Mouse (Mus musculus) layer of hippocampus, adult 9-11 months (tissue): ENCODE results near the gene Tmem238.
"Not testable (repeated sequence)": the region's sequence is repeated elsewhere in the genome, so short reads cannot be mapped to it uniquely, and the experiment has no call there.

Experiments
- DNase-seq: peaks from one replicate; pipeline ENCODE4 v3.0.0; 2022

The Tmem238 gene

DNA sequence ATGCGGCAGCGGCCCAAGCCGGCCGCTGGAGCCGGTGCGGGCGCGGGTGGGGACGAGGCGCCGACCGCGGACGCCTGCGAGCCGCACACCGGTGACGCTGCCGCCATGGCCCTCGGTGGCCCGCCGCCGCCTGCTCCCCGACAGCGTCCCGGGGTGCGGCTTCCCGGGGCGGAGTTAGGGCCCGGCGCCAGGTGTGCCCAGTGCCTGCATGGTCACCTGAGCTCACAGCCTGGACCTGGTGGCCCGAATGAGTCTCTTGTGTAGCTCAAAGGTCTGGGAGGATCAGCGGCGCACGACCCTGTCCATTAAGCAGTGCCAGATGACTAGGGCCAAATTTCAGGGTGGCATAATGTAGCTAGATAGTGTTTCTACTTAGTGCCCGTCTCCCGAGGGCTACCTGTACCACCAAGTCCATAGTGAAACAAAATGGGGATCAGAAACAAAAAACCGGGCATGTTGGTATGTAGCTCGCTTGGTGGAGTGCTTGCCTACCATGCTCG is at the start of gene Tmem238:
Gene Tmem238, minus strand, starts transcription at position 221 of the 500 bp plus-strand sequence.
- no peak for DNase-seq

- DNase-seq, result no peak
Observed at GRCm38 (mm10) chr7:4837639-4838038, 48.2 kb upstream of the Tmem238 start.

DNA sequence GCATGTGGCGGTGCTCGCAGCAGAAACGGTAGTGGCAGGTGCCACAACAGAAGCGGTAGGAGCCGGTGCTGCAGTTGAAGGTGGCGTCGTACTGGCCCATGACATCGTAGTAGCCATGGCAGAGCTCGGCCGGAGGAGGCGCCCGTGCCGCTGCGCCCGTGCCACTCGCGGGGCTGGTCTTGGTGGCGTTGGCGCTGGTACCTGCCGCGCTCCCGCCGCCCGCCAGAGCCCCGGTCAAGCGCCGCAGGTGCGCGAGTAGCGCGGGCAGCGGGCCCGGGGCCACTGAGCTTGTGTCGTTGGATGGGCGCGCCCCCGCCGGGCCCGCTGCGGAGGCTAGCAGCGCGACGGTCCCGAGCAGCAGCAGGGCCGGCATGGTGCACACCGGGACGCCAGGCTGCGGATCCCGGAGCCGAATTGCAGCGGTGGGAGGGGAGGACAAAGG is 46.9 kb upstream of the Tmem238 start:
- DNase-seq, result no peak

DNA sequence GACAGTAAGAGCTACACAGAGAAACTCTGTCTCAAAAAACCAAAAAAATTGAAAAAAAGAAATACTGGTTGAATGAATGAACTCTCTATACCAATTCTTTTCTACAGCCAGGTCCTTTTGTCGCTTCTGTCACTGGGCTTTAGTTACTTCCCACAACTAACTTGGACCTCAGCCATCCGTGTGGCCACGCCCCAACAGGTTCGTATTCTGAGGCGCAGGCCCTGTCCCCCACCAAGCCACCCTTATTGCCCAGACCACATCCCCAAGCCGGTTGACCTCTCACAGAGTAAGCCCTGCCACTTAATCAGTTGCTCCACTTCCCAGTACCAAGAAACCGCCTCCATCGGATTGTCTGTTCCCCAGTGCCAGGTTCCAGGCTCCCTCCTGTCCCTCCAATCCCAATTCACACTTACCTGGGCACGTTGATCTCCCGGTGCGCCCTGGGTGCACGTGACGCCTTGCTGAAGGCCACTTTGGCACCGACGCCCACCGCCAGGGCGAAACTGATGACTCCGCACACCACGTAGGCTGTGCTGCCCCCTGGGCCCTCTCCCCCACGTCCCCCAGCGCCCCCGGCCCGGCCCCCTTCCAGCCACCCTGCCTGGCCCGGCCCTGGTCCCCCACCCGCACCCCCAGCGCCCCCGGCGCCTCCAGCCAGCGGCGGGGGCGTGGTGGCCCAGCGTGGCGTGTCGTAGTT is 46.3 kb upstream of the Tmem238 start:
- DNase-seq, result no peak

GRCm38 (mm10) chr7:4830476-4830875 is 41.0 kb upstream of the Tmem238 start:
- no peak for DNase-seq

DNA sequence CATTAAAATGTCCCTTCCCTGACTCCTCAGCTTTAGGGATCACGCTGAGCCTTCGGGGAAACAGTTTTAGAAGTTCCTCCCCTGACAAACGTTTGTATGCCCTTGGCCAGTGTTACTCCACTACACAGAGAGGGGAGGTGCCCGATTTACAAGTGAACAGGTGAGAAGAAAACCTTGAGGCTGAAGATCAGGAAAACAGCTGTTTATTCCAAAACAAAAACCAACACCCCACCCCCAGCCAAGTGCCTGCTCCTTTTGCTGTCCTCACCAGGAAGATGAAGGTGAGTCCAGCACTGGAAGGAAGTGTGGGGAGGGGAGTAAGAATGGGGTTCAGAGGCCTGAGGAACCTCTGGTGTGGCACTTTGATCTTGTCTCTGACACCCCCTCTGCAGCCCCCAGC is 35.9 kb upstream of the Tmem238 start:
- no peak for DNase-seq

- DNase-seq, result no peak
Observed at GRCm38 (mm10) chr7:4822162-4822907, 32.9 kb upstream of the Tmem238 start.

- peak; percentile 75 for DNase-seq
Observed at GRCm38 (mm10) chr7:4821690-4822089, 32.2 kb upstream of the Tmem238 start.

DNA sequence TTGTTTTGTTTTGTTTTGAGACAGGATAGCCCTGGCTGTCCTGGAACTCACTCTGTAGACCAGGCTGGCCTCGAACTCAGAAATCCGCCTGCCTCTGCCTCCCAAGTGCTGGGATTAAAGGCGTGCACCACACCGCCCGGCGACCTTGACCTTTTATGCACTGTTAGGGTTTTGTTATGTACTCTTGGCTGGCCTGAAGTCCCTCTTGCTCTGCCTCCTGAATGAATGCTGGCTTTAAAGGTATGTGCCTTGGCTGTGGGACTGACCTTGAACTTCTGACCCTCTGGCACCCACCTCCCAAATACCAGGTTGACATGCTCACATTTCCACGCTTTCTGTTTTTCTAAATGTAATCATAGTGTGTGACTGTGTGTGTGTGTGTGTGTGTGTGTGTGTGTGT is 31.5 kb upstream of the Tmem238 start:
- not testable (repeated sequence) for DNase-seq

DNA sequence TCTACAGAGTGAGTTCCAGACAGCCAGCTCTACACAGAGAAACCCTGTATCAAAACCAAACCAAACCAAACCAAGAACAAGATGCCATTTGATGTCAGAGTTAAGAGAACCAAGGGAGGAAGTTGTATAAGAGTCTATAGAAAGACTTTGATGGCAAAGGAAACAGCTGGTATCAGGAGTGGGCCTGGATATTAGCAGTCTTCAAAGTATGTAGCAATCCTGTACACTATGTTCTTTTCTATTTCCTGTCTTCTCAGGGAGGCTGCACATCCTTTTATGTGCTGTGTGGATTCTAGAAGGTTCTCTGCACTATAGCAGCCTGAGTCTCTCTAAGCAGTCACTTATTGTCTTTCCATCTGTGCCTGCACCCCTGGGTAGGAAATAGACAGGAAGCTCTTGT is 27.1 kb upstream of the Tmem238 start:
- DNase-seq, result no peak

DNA sequence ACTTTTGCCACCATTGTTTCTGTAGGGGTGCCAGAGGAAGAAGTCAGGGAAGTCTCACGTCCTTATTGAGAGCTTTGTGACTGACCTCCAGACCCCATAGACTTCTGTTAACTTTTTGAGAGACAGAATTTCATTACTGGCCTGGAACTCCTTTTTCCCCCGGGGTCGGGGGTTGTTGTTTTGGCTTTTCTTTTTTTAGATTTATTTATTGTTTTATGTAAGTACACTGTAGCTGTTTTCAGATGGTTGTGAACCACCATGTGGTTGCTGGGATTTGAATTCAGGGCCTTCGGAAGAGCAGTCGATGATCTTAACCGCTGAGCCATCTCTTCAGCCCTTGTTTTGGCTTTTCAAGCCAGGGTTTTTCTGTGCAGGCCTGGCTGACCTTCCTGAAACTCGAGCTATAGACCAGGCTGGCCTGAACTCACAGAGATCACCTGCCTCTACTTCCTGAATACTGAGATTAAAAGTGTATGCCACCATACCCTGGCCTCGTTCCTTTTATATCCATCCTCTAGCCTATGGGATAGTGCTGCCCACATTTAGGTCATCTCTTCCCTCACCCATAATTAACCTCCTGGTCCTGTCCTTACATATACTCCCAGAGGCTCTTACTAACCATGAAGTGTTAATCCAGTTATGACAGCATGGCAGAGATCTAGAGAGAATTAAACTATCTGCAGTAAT is 23.8 kb upstream of the Tmem238 start:
- DNase-seq, result no peak

DNA sequence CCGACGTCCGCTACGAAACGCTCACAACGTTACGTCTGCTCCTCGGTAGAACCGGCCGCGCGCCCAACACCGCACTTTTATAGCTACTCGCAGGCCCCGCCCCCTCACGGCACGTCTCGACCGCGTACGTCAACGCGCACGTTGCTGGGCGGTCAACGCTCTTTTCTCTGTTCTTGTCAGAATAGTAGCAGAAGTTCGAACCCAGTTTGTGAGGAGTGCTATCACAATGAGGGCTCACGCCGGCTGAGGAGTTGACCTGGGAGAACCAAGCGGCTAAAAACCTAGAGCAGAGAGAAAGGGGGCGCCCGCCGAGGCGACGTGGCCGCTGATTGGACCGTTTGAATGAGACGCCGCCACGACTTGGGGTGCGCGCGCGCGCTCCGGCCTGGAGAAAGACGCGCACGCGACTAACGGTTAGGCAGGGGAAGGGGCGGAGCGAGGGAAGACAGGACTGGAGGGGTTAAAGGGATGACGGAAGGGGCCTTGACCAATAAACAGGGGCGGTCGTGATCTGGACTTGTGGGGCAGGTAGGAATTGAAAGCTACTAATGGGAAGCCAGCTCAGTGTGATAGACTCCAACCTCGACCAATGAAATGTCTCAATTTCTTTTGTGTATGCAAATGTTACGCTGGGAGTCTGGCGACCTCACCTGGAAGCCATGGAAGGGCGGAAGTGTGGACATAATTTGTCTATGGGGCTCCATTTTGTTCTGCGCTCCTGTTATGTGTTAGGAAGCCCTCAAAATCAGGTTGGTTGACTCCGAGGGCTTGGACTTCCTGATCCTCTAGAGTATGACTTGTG is 23.0 kb upstream of the Tmem238 start, which contains the start of gene Ube2s:
Gene Ube2s, minus strand, starts transcription at position 288 of the 802 bp plus-strand sequence.
- DNase-seq, result peak; percentile 99

- peak; percentile 46 for DNase-seq
Observed at GRCm38 (mm10) chr7:4811842-4812302, 22.4 kb upstream of the Tmem238 start.

DNA sequence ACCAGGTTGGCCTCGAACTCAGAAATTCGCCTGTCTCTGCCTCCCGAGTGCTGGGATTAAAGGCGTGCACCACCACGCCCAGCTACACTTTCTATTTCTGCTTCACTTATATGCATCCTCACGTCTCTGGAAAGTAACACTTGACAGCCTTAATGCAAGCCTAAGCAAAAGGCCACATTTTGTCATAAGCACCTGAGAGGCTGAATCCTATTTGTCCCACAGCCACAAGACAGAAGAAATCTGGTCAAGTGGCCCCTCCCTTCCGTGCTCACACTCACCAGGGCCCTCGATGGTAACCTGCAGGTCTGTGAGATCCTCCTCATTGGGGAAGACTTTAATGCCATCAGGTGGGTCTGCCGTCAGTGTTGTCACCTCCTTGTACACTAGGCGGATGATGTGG is 21.7 kb upstream of the Tmem238 start:
- not testable (repeated sequence) for DNase-seq

DNA sequence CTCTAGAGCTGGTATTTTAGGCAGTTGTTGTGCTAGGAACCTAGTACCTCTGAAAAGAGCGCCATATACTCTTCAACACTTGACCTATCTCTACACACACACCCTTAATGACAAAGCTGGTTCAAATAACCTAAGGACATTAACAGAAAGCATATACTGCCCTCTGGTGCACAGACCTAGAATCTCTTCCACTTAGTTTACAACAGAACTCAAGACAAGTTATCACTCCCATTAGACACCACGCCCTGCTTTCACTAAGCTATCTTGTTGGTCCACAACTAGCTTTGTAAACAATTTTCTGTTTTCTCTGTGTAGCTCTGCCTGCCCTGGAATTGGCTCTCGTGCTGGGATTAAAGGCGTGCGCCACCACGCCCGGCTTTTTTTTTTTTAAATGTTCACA is 17.3 kb upstream of the Tmem238 start:
- DNase-seq, result no peak

- DNase-seq, result no peak
Observed at GRCm38 (mm10) chr7:4802247-4802646, 12.8 kb upstream of the Tmem238 start.

- DNase-seq, result peak; percentile 31
Observed at GRCm38 (mm10) chr7:4795767-4796433, 6.4 kb upstream of the Tmem238 start.

DNA sequence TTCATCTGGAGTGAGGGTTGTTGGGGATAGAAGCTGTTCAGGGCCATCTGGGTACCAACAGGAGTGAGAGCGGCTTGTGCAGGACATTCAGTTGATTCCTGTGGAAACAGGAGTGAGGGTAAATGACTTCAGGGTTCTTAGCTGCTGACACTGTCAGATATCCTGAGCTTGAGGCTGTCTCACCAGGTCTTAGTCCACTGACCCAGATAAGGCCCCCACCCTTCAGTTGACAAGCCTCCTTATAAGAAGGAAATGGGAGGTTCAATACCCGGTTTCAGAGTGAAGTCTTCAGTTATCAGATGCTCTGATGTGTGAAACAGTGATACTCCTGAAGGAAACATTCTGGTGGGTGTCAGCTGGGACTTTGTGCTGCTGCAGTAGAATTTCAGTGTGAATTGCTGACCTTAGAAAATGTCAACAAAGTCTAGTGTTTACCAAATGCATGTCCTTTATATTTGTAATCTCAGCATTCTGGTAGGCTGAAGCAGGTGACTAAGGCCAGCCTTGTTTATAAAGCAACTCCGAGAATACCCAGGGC is 5.2 kb upstream of the Tmem238 start:
- DNase-seq, result no peak

DNA sequence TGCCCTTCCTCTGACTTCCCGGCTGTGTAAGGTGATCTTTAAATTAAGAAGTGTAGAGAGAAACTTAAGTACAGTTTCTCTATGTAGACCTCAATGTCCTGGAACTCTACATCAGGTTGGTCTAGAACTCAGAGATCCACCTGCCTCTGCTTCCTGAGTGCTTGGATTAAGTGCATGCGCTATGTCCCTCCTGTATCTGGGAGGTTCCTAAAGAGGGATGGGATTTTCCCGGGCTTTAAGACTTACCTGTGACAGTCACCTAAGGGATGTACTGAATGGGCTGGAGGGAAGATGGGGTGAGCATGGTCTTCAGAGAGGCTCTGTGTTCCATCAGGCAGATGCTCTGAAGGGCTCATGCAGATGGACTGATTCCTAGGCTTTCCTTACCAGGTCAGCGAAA is 4.2 kb upstream of the Tmem238 start:
- DNase-seq, result no peak

- DNase-seq, result not testable (repeated sequence)
Observed at GRCm38 (mm10) chr7:4793248-4793647, 3.8 kb upstream of the Tmem238 start.
